Mouse (Mus musculus): Measurements from ENCODE around the gene Acer1. TPM values are rescaled to one million over a fixed set of nuclear protein-coding genes. Genes with fewer than 3 reads are reported as not detected.

The Acer1 gene
- polyA plus RNA-seq, 1 experiment, result not detected

- Histone ChIP-seq H3K36me3 (ENCODE audit: control insufficient read depth, insufficient read depth) (no peaks in the 10 kb centered on the region), H3K27me3 (ENCODE audit: control insufficient read depth, insufficient read depth, insufficient read length) (peaks cover 6% of the 10 kb centered on the region), H3ac (ENCODE audit: control insufficient read depth, insufficient read length, low read depth) (peak within 1 kb of the TSS; percentile 99), H3K79me3 (ENCODE audit: low read depth) (peaks cover 42% of the 10 kb centered on the region), H3K79me2 (ENCODE audit: control insufficient read depth, insufficient read depth) (peaks cover 46% of the 10 kb centered on the region), H3K4me3 (ENCODE audit: insufficient read depth, poor library complexity, severe bottlenecking) (peak within 1 kb of the TSS; percentile 90)
- TF ChIP-seq MAX (IDR thresholded peaks at IDR 0.05), result peak; percentile 96
- TF ChIP-seq USF1 (IDR thresholded peaks at IDR 0.05; ENCODE audit: low read depth), result no peak
- no peak for TF ChIP-seq FOSL1 (IDR thresholded peaks at IDR 0.05; ENCODE audit: insufficient read depth, low read length, poor library complexity, severe bottlenecking)
Observed at GRCm38 (mm10) chr17:56935363-56936131, 46.4 kb downstream of the Acer1 start, which contains the start of gene Mllt1. Mllt1 (minus strand) TSS chr17:56935415.

GRCm38 (mm10) chr17:56934545-56935330 is 47.2 kb downstream of the Acer1 start:
- Histone ChIP-seq H3K4me3 (ENCODE audit: insufficient read depth, poor library complexity, severe bottlenecking) (peak overlapping the region; percentile 90), H3K36me3 (ENCODE audit: control insufficient read depth, insufficient read depth) (no peaks in the 10 kb centered on the region), H3ac (ENCODE audit: control insufficient read depth, insufficient read length, low read depth) (peak overlapping the region; percentile 99), H3K79me2 (ENCODE audit: control insufficient read depth, insufficient read depth) (peaks cover 54% of the 10 kb centered on the region), H3K79me3 (ENCODE audit: low read depth) (peaks cover 45% of the 10 kb centered on the region), H3K27me3 (ENCODE audit: control insufficient read depth, insufficient read depth, insufficient read length) (peaks cover 6% of the 10 kb centered on the region)
- TF ChIP-seq USF1 (IDR thresholded peaks at IDR 0.05; ENCODE audit: low read depth) (no peak), MYOD1 (IDR thresholded peaks at IDR 0.05; ENCODE audit: control insufficient read depth, insufficient read length, low read depth) (no peak), CEBPB (IDR thresholded peaks at IDR 0.05; ENCODE audit: low read depth) (no peak), FOSL1 (IDR thresholded peaks at IDR 0.05; ENCODE audit: insufficient read depth, low read length, poor library complexity, severe bottlenecking) (no peak), CTCF (IDR thresholded peaks at IDR 0.05; ENCODE audit: control insufficient read depth, insufficient read depth, insufficient read length) (no peak), MYOG (IDR thresholded peaks at IDR 0.05; ENCODE audit: control insufficient read depth, extremely low read depth, insufficient read length) (no peak), MAX (IDR thresholded peaks at IDR 0.05) (no peak)

GRCm38 (mm10) chr17:56933395-56933794 is 48.5 kb downstream of the Acer1 start:
- H3K27me3 ChIP-seq (ENCODE audit: control insufficient read depth, insufficient read depth, insufficient read length), result no peaks in the 10 kb centered on the region
- no peak overlapping the region for H3K4me3 ChIP-seq (ENCODE audit: insufficient read depth, poor library complexity, severe bottlenecking)
- H3ac ChIP-seq (ENCODE audit: control insufficient read depth, insufficient read length, low read depth), result no peak overlapping the region
- peaks cover 55% of the 10 kb centered on the region for H3K79me3 ChIP-seq (ENCODE audit: low read depth)
- peaks cover 67% of the 10 kb centered on the region for H3K79me2 ChIP-seq (ENCODE audit: control insufficient read depth, insufficient read depth)
- TF ChIP-seq CTCF (IDR thresholded peaks at IDR 0.05; ENCODE audit: control insufficient read depth, insufficient read depth, insufficient read length), result no peak
- TF ChIP-seq USF1 (IDR thresholded peaks at IDR 0.05; ENCODE audit: low read depth), result no peak
- TF ChIP-seq MYOG (IDR thresholded peaks at IDR 0.05; ENCODE audit: control insufficient read depth, extremely low read depth, insufficient read length), result no peak
- no peak for TF ChIP-seq CEBPB (IDR thresholded peaks at IDR 0.05; ENCODE audit: low read depth)
- TF ChIP-seq FOSL1 (IDR thresholded peaks at IDR 0.05; ENCODE audit: insufficient read depth, low read length, poor library complexity, severe bottlenecking), result no peak
- TF ChIP-seq MAX (IDR thresholded peaks at IDR 0.05), result no peak
- no peak for TF ChIP-seq MYOD1 (IDR thresholded peaks at IDR 0.05; ENCODE audit: control insufficient read depth, insufficient read length, low read depth)
- no peaks in the 10 kb centered on the region for H3K36me3 ChIP-seq (ENCODE audit: control insufficient read depth, insufficient read depth)

GRCm38 (mm10) chr17:56930026-56930425 is 51.9 kb downstream of the Acer1 start:
- Histone ChIP-seq H3K79me3 (ENCODE audit: low read depth) (peaks cover 64% of the 10 kb centered on the region), H3K79me2 (ENCODE audit: control insufficient read depth, insufficient read depth) (peaks cover 91% of the 10 kb centered on the region), H3K4me3 (ENCODE audit: insufficient read depth, poor library complexity, severe bottlenecking) (no peak overlapping the region), H3ac (ENCODE audit: control insufficient read depth, insufficient read length, low read depth) (no peak overlapping the region), H3K27me3 (ENCODE audit: control insufficient read depth, insufficient read depth, insufficient read length) (no peaks in the 10 kb centered on the region), H3K36me3 (ENCODE audit: control insufficient read depth, insufficient read depth) (peaks cover 3% of the 10 kb centered on the region)
- TF ChIP-seq CTCF (IDR thresholded peaks at IDR 0.05; ENCODE audit: control insufficient read depth, insufficient read depth, insufficient read length) (no peak), CEBPB (IDR thresholded peaks at IDR 0.05; ENCODE audit: low read depth) (peak; percentile 88)

- peaks cover 89% of the 10 kb centered on the region for H3K79me2 ChIP-seq (ENCODE audit: control insufficient read depth, insufficient read depth)
- no peak overlapping the region for H3ac ChIP-seq (ENCODE audit: control insufficient read depth, insufficient read length, low read depth)
- TF ChIP-seq MYOG (IDR thresholded peaks at IDR 0.05; ENCODE audit: control insufficient read depth, extremely low read depth, insufficient read length) (no peak), CTCF (IDR thresholded peaks at IDR 0.05; ENCODE audit: control insufficient read depth, insufficient read depth, insufficient read length) (no peak), MYOD1 (IDR thresholded peaks at IDR 0.05; ENCODE audit: control insufficient read depth, insufficient read length, low read depth) (no peak), FOSL1 (IDR thresholded peaks at IDR 0.05; ENCODE audit: insufficient read depth, low read length, poor library complexity, severe bottlenecking) (no peak), CEBPB (IDR thresholded peaks at IDR 0.05; ENCODE audit: low read depth) (no peak), USF1 (IDR thresholded peaks at IDR 0.05; ENCODE audit: low read depth) (no peak), MAX (IDR thresholded peaks at IDR 0.05) (no peak)
- no peaks in the 10 kb centered on the region for H3K27me3 ChIP-seq (ENCODE audit: control insufficient read depth, insufficient read depth, insufficient read length)
- peaks cover 59% of the 10 kb centered on the region for H3K79me3 ChIP-seq (ENCODE audit: low read depth)
- peaks cover 6% of the 10 kb centered on the region for H3K36me3 ChIP-seq (ENCODE audit: control insufficient read depth, insufficient read depth)
- H3K4me3 ChIP-seq (ENCODE audit: insufficient read depth, poor library complexity, severe bottlenecking), result no peak overlapping the region
Observed at GRCm38 (mm10) chr17:56929530-56929929, 52.4 kb downstream of the Acer1 start.

All from C2C12 (cell line).